Mouse (Mus musculus): Measurements from ENCODE around the gene Shb. TPM values are rescaled to one million over a fixed set of nuclear protein-coding genes. Genes with fewer than 3 reads are reported as not detected.

Shb gene
- polyA plus RNA-seq, 1 experiment: 46.3 TPM

- Histone ChIP-seq H3K4me3 (no peak overlapping the region), H3ac (ENCODE audit: control insufficient read depth, insufficient read length) (no peak overlapping the region), H3K36me3 (ENCODE audit: control insufficient read depth, insufficient read depth) (peaks cover 9% of the 10 kb centered on the region), H3K4me2 (ENCODE audit: low read depth) (no peak overlapping the region), H3K79me2 (ENCODE audit: control insufficient read depth, insufficient read depth) (no peaks in the 10 kb centered on the region), H3K27me3 (ENCODE audit: control insufficient read depth, insufficient read depth, insufficient read length) (no peaks in the 10 kb centered on the region)
- TF ChIP-seq TCF3 (IDR thresholded peaks at IDR 0.05; ENCODE audit: insufficient read length, low read depth) (no peak), MAX (IDR thresholded peaks at IDR 0.05; ENCODE audit: low read depth) (no peak), MYOG (IDR thresholded peaks at IDR 0.05; ENCODE audit: control insufficient read depth in 1 of 3, insufficient read depth in 1 of 3, insufficient read length in 2 of 3, low read depth in 2 of 3) (no peak), SRF (IDR thresholded peaks at IDR 0.05; ENCODE audit: control insufficient read depth, insufficient read length, low read depth) (no peak), MYOD1 (IDR thresholded peaks at IDR 0.05; ENCODE audit: control insufficient read depth in 1 of 3, insufficient read length in 2 of 3, low read depth in 2 of 3) (no peak), POLR2A (IDR thresholded peaks at IDR 0.05; ENCODE audit: insufficient read length, low read depth) (no peak), TCF12 (IDR thresholded peaks at IDR 0.05; ENCODE audit: insufficient read depth, poor library complexity, severe bottlenecking) (no peak), CEBPB (IDR thresholded peaks at IDR 0.05; ENCODE audit: insufficient read depth, poor library complexity, severe bottlenecking) (no peak), REST (IDR thresholded peaks at IDR 0.05; ENCODE audit: insufficient read depth, insufficient read length) (no peak), USF1 (IDR thresholded peaks at IDR 0.05; ENCODE audit: low read depth) (no peak), E2F4 (IDR thresholded peaks at IDR 0.05; ENCODE audit: insufficient read depth) (no peak), POLR2AphosphoS2 (IDR thresholded peaks at IDR 0.05; ENCODE audit: insufficient read length, low read depth) (no peak)
Measured at GRCm38 (mm10) chr4:45431806-45432205, 100.5 kb downstream of the Shb start.

- no peak overlapping the region for H3ac ChIP-seq (ENCODE audit: control insufficient read depth, insufficient read length)
- TF ChIP-seq TCF3 (IDR thresholded peaks at IDR 0.05; ENCODE audit: insufficient read length, low read depth): no peak
- no peak for TF ChIP-seq CEBPB (IDR thresholded peaks at IDR 0.05; ENCODE audit: insufficient read depth, poor library complexity, severe bottlenecking)
- TF ChIP-seq USF1 (IDR thresholded peaks at IDR 0.05; ENCODE audit: low read depth): no peak
- no peak for TF ChIP-seq E2F4 (IDR thresholded peaks at IDR 0.05; ENCODE audit: insufficient read depth)
- TF ChIP-seq REST (IDR thresholded peaks at IDR 0.05; ENCODE audit: insufficient read depth, insufficient read length): no peak
- TF ChIP-seq SRF (IDR thresholded peaks at IDR 0.05; ENCODE audit: control insufficient read depth, insufficient read length, low read depth): no peak
- no peak for TF ChIP-seq POLR2A (IDR thresholded peaks at IDR 0.05; ENCODE audit: insufficient read length, low read depth)
- TF ChIP-seq MAX (IDR thresholded peaks at IDR 0.05; ENCODE audit: low read depth): no peak
- TF ChIP-seq TCF12 (IDR thresholded peaks at IDR 0.05; ENCODE audit: insufficient read depth, poor library complexity, severe bottlenecking): no peak
- no peak overlapping the region for H3K4me2 ChIP-seq (ENCODE audit: low read depth)
- peaks cover 9% of the 10 kb centered on the region for H3K36me3 ChIP-seq (ENCODE audit: control insufficient read depth, insufficient read depth)
- H3K27me3 ChIP-seq (ENCODE audit: control insufficient read depth, insufficient read depth, insufficient read length): no peaks in the 10 kb centered on the region
- no peaks in the 10 kb centered on the region for H3K79me2 ChIP-seq (ENCODE audit: control insufficient read depth, insufficient read depth)
- H3K4me3 ChIP-seq: no peak overlapping the region
Measured at GRCm38 (mm10) chr4:45431316-45431715, 101.0 kb downstream of the Shb start.

GRCm38 (mm10) chr4:45429451-45429850 lies 102.8 kb downstream of the Shb start:
- TF ChIP-seq MYOG (IDR thresholded peaks at IDR 0.05; ENCODE audit: control insufficient read depth in 1 of 3, insufficient read depth in 1 of 3, insufficient read length in 2 of 3, low read depth in 2 of 3) (no peak), CEBPB (IDR thresholded peaks at IDR 0.05; ENCODE audit: insufficient read depth, poor library complexity, severe bottlenecking) (no peak), POLR2A (IDR thresholded peaks at IDR 0.05; ENCODE audit: insufficient read length, low read depth) (no peak), TCF3 (IDR thresholded peaks at IDR 0.05; ENCODE audit: insufficient read length, low read depth) (no peak), POLR2AphosphoS2 (IDR thresholded peaks at IDR 0.05; ENCODE audit: insufficient read length, low read depth) (no peak), MAX (IDR thresholded peaks at IDR 0.05; ENCODE audit: low read depth) (no peak), TCF12 (IDR thresholded peaks at IDR 0.05; ENCODE audit: insufficient read depth, poor library complexity, severe bottlenecking) (no peak), SRF (IDR thresholded peaks at IDR 0.05; ENCODE audit: control insufficient read depth, insufficient read length, low read depth) (no peak), MYOD1 (IDR thresholded peaks at IDR 0.05; ENCODE audit: control insufficient read depth in 1 of 3, insufficient read length in 2 of 3, low read depth in 2 of 3) (no peak), REST (IDR thresholded peaks at IDR 0.05; ENCODE audit: insufficient read depth, insufficient read length) (no peak), USF1 (IDR thresholded peaks at IDR 0.05; ENCODE audit: low read depth) (no peak), E2F4 (IDR thresholded peaks at IDR 0.05; ENCODE audit: insufficient read depth) (no peak)
- Histone ChIP-seq H3K27me3 (ENCODE audit: control insufficient read depth, insufficient read depth, insufficient read length) (no peaks in the 10 kb centered on the region), H3ac (ENCODE audit: control insufficient read depth, insufficient read length) (no peak overlapping the region), H3K4me2 (ENCODE audit: low read depth) (no peak overlapping the region), H3K79me2 (ENCODE audit: control insufficient read depth, insufficient read depth) (no peaks in the 10 kb centered on the region), H3K4me3 (no peak overlapping the region), H3K36me3 (ENCODE audit: control insufficient read depth, insufficient read depth) (peaks cover 9% of the 10 kb centered on the region)

- H3K4me2 ChIP-seq (ENCODE audit: low read depth): no peak overlapping the region
- H3K4me3 ChIP-seq: no peak overlapping the region
- H3K27me3 ChIP-seq (ENCODE audit: control insufficient read depth, insufficient read depth, insufficient read length): no peaks in the 10 kb centered on the region
- no peaks in the 10 kb centered on the region for H3K79me2 ChIP-seq (ENCODE audit: control insufficient read depth, insufficient read depth)
- TF ChIP-seq POLR2AphosphoS2 (IDR thresholded peaks at IDR 0.05; ENCODE audit: insufficient read length, low read depth): no peak
- peaks cover 6% of the 10 kb centered on the region for H3K36me3 ChIP-seq (ENCODE audit: control insufficient read depth, insufficient read depth)
- H3ac ChIP-seq (ENCODE audit: control insufficient read depth, insufficient read length): no peak overlapping the region
Measured at GRCm38 (mm10) chr4:45426724-45427457, 105.4 kb downstream of the Shb start.

GRCm38 (mm10) chr4:45423406-45423805 lies 108.9 kb downstream of the Shb start:
- Histone ChIP-seq H3K36me3 (ENCODE audit: control insufficient read depth, insufficient read depth) (peaks cover 4% of the 10 kb centered on the region), H3K27me3 (ENCODE audit: control insufficient read depth, insufficient read depth, insufficient read length) (no peaks in the 10 kb centered on the region), H3ac (ENCODE audit: control insufficient read depth, insufficient read length) (no peak overlapping the region), H3K79me2 (ENCODE audit: control insufficient read depth, insufficient read depth) (no peaks in the 10 kb centered on the region), H3K4me2 (ENCODE audit: low read depth) (no peak overlapping the region), H3K4me3 (no peak overlapping the region)
- TF ChIP-seq POLR2AphosphoS2 (IDR thresholded peaks at IDR 0.05; ENCODE audit: insufficient read length, low read depth): no peak
- no peak for TF ChIP-seq MAX (IDR thresholded peaks at IDR 0.05; ENCODE audit: low read depth)
- no peak for TF ChIP-seq E2F4 (IDR thresholded peaks at IDR 0.05; ENCODE audit: insufficient read depth)
- no peak for TF ChIP-seq SRF (IDR thresholded peaks at IDR 0.05; ENCODE audit: control insufficient read depth, insufficient read length, low read depth)
- no peak for TF ChIP-seq REST (IDR thresholded peaks at IDR 0.05; ENCODE audit: insufficient read depth, insufficient read length)
- TF ChIP-seq TCF3 (IDR thresholded peaks at IDR 0.05; ENCODE audit: insufficient read length, low read depth): no peak
- TF ChIP-seq POLR2A (IDR thresholded peaks at IDR 0.05; ENCODE audit: insufficient read length, low read depth): no peak
- TF ChIP-seq MYOG (IDR thresholded peaks at IDR 0.05; ENCODE audit: control insufficient read depth in 1 of 3, insufficient read depth in 1 of 3, insufficient read length in 2 of 3, low read depth in 2 of 3): no peak
- TF ChIP-seq CEBPB (IDR thresholded peaks at IDR 0.05; ENCODE audit: insufficient read depth, poor library complexity, severe bottlenecking): no peak
- no peak for TF ChIP-seq USF1 (IDR thresholded peaks at IDR 0.05; ENCODE audit: low read depth)
- no peak for TF ChIP-seq MYOD1 (IDR thresholded peaks at IDR 0.05; ENCODE audit: control insufficient read depth in 1 of 3, insufficient read length in 2 of 3, low read depth in 2 of 3)
- TF ChIP-seq TCF12 (IDR thresholded peaks at IDR 0.05; ENCODE audit: insufficient read depth, poor library complexity, severe bottlenecking): no peak

Data from myocyte (in vitro differentiated cells).